Mouse (Mus musculus): ENCODE results near the gene Slc37a3.
"Not testable (repeated sequence)": the region's sequence is repeated elsewhere in the genome, so short reads cannot be mapped to it uniquely, and the experiment has no call there.

The Slc37a3 gene

DNA sequence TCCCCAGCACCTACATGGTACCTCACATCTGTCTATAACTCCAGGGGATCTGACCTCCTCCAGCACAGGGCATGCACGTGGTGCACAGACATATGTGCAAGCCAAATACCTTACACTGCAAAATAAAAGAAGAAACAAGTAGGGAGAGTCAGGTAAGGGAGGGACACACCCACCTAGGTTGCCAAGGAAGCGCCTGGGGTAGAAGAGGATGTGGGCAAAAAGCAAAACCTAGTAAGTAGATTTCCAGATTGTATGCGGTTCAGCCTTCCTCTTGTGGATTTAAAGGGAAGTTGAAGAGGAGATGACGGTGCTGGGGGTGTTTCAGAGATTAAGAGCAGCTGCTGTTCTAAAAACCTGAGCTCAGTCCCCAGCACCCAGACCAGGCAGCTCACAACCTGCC lies 1.7 kb upstream of the Slc37a3 start:
- no peak for DNase-seq (ENCODE audit: low spot score in 2 of 2)

DNA sequence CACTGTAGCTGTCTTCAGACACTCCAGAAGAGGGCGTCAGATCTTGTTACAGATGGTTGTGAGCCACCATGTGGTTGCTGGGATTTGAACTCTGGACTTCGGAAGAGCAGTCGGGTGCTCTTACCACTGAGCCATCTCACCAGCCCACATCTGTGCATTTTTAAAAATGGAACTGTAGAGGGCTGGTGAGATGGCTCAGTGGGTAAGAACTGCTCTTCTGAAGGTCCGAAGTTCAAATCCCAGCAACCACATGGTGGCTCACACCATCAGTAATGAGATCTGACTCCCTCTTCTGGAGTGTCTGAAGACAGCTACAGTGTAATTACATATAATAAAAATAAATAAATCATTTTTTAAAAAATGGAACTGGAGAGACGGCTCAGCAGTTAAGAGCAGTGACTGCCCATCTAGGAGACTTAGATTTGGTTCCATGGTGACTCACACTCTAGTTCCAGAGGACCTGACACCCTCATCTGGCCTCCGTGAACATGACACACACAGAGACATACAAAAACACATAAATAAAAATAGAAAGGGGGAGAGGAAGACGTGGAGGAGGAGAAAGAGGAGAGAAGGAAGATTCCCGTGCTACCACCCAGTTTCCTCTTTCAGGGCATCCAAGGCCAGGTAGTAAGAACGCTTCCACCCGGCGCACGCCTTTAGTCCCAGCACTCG lies 823 bp upstream of the Slc37a3 start:
- not testable (repeated sequence) for DNase-seq (ENCODE audit: low spot score in 2 of 2)

- no peak for DNase-seq (ENCODE audit: low spot score in 2 of 2)
Measured at GRCm38 (mm10) chr6:39376775-39377174, 700 bp downstream of the Slc37a3 start.

- DNase-seq (ENCODE audit: low spot score in 2 of 2): no peak
Measured at GRCm38 (mm10) chr6:39373301-39373955, 4.0 kb downstream of the Slc37a3 start.

- peak in 1 of 2 experiments; percentile 15 for DNase-seq (ENCODE audit: low spot score in 2 of 2)
Measured at GRCm38 (mm10) chr6:39372727-39373126, 4.7 kb downstream of the Slc37a3 start.

- no peak for DNase-seq (ENCODE audit: low spot score in 2 of 2)
Measured at GRCm38 (mm10) chr6:39372042-39372441, 5.4 kb downstream of the Slc37a3 start.

GRCm38 (mm10) chr6:39369631-39370030 lies 7.8 kb downstream of the Slc37a3 start:
- no peak for DNase-seq (ENCODE audit: low spot score in 2 of 2)

GRCm38 (mm10) chr6:39362684-39363083 lies 14.8 kb downstream of the Slc37a3 start:
- DNase-seq (ENCODE audit: low spot score in 2 of 2): no peak

GRCm38 (mm10) chr6:39359207-39359606 lies 18.3 kb downstream of the Slc37a3 start:
- not testable (repeated sequence) for DNase-seq (ENCODE audit: low spot score in 2 of 2)

DNA sequence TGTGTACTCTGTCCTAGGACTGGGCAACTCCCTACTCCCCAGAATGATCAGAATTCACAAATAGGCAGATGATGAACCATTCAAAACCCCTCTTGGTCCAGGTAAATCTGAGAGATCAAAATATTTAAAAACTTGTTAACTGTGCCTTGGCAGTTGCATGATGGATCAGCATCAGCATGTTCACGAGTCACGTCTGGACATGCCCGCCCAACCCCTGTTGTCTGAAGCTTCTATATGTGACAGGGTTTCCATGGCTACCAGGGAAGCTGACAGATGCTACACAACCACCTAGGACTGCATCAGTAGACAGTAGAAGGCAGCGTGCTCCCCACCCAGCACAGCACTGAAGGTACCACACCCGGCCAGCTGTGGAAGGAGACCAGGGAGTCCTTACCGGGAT lies 28.5 kb downstream of the Slc37a3 start:
- DNase-seq (ENCODE audit: low spot score in 2 of 2): no peak

DNA sequence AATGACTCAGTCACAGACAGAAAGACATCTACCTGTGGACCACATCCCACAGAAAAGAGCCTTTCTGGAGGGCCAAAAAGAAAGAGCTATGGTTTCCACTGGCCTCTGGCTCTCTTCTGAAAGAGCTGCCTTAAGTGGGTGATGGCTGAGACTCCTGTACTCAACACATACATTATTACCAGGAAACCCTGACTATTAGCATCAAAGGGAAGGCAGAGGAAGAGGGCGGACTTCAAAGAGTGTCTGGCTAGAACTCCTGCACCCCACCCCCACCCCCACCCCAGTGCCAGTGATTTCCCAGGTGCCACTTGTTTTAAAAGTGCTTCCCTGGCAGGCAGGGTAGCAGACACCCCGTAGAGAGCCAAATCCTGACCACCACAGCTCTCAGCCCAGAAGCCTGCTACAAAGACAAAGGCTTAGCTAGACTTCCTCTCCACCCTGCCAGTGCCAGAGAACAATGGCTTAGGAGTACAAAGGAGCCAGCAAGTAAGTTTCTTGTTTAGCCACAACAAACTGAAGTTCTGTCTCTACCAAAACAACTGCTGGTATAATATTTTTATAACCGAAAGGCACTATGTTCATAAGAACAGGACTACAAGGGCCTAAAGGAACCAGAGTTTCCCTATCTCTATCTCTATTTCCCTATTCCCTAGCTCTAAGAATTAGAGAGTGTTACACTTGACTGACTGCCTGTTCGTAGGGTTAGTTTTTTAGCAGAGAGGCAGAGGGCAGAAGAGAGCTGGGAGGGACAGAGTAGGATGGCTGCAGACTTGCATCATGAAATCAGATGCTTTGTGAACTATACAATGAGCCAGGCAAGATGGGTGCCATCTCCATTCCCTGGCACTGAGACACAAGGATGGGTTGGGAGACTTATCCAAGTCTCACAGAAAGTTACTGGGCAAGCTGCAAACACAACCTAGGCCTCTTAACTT lies 29.3 kb downstream of the Slc37a3 start:
- DNase-seq (ENCODE audit: low spot score in 2 of 2): no peak

- DNase-seq (ENCODE audit: low spot score in 2 of 2): no peak
Measured at GRCm38 (mm10) chr6:39346991-39347501, 30.4 kb downstream of the Slc37a3 start.

DNA sequence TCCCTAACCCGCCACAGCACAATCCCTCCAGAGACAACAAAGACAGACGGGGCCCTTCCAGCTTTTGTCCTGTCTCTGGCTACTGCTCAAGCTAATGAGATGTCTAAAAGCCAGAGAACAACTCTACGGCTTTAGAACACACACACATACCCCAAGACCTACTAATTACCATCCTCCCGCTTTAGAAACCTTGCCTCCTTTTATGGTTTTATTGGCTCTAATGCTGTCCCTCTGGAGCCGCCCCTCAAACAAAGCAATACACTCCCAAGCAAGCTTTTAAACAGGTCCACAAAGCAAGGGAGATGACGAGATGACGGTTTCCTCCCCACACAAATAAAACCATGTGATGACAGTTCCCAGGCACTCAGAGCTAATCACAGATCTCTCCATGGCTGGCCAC lies 32.0 kb downstream of the Slc37a3 start:
- DNase-seq (ENCODE audit: low spot score in 2 of 2): no peak

- DNase-seq (ENCODE audit: low spot score in 2 of 2): peak; percentile 63 to 75
Measured at GRCm38 (mm10) chr6:39344020-39344419, 33.5 kb downstream of the Slc37a3 start.

DNA sequence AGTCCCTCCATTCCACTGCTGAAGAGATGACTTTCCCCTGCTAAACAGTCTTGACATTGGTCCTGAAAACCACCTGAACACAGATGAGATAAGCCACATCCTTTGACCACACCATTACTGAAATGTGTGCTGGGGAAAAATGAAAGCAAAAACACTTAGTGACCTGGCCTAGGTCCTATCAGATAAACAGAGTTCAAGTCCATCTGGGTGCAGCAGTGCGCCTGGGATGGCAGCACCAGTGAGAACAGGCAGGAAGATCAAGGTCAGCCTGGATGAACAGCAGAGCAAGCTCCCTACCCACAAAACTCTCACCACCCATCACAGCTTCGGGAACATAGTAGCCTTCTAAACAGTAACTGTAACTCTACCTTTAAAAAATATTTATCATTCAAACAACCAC lies 35.7 kb downstream of the Slc37a3 start:
- DNase-seq (ENCODE audit: low spot score in 2 of 2): no peak

- DNase-seq (ENCODE audit: low spot score in 2 of 2): no peak
Measured at GRCm38 (mm10) chr6:39338359-39338758, 39.1 kb downstream of the Slc37a3 start.

GRCm38 (mm10) chr6:39334873-39335272 lies 42.6 kb downstream of the Slc37a3 start:
- DNase-seq (ENCODE audit: low spot score in 2 of 2): no peak

DNA sequence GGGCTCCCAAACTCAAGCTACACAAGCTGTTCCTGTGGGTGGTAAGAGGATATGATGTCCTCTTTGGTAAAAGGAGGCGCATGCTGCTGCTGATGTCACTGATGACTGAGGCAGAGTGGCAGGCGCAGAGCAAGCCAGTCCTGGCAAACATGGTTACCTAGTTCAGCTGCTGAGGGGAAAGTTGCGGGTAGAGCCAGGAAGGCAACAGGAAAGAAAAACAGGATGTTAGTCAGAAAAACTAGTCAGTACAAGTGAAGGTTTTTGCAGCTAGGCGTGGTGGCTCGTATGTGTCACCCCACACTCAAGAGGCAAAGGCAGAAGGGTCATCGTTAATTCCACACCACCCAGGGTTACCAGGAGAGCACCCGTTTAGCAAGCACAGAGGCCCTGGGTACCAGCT lies 43.3 kb downstream of the Slc37a3 start:
- no peak for DNase-seq (ENCODE audit: low spot score in 2 of 2)

GRCm38 (mm10) chr6:39331998-39332700 lies 45.3 kb downstream of the Slc37a3 start:
- no peak for DNase-seq (ENCODE audit: low spot score in 2 of 2)

GRCm38 (mm10) chr6:39330981-39331380 lies 46.5 kb downstream of the Slc37a3 start:
- no peak for DNase-seq (ENCODE audit: low spot score in 2 of 2)

- DNase-seq (ENCODE audit: low spot score in 2 of 2): no peak
Measured at GRCm38 (mm10) chr6:39320286-39320685, 57.2 kb downstream of the Slc37a3 start.

Measured in urinary bladder, adult 18-20 months (tissue).